Mouse (Mus musculus): ENCODE measurements around the gene Exog.

- TF ChIP-seq EP300 (IDR thresholded peaks at IDR 0.05) (no peak), CTCF (IDR thresholded peaks at IDR 0.05) (no peak)
Measured at GRCm38 (mm10) chr9:119425976-119426415, 18.7 kb upstream of the Exog start.
